Mouse (Mus musculus) thymus, postnatal 14 days (tissue): ENCODE measurements around the gene R3hdml.
A peak's percentile ranks its signal among the peaks of the same experiment; 100 is the strongest.

Experiments used
- DNase-seq: peaks from one replicate; pipeline ENCODE4 v3.0.0; 2021

The R3hdml gene

GRCm38 (mm10) chr2:163480191-163480825 is 11.8 kb upstream of the R3hdml start:
- no peak for DNase-seq

GRCm38 (mm10) chr2:163481539-163482029 is 10.5 kb upstream of the R3hdml start:
- DNase-seq: no peak

- DNase-seq: no peak
Observed at GRCm38 (mm10) chr2:163487360-163487759, 4.8 kb upstream of the R3hdml start.

- no peak for DNase-seq
Observed at GRCm38 (mm10) chr2:163489725-163490291, 2.3 kb upstream of the R3hdml start.

- no peak for DNase-seq
Observed at GRCm38 (mm10) chr2:163490656-163491055, 1.5 kb upstream of the R3hdml start.

GRCm38 (mm10) chr2:163491351-163491750 is 767 bp upstream of the R3hdml start:
- DNase-seq: no peak

- no peak for DNase-seq
Observed at GRCm38 (mm10) chr2:163493031-163493430, 913 bp downstream of the R3hdml start.

GRCm38 (mm10) chr2:163493976-163494375 is 1.9 kb downstream of the R3hdml start:
- DNase-seq: no peak

GRCm38 (mm10) chr2:163494456-163494855 is 2.3 kb downstream of the R3hdml start:
- no peak for DNase-seq

- no peak for DNase-seq
Observed at GRCm38 (mm10) chr2:163502219-163502618, 10.1 kb downstream of the R3hdml start.

- DNase-seq: no peak
Observed at GRCm38 (mm10) chr2:163503191-163503590, 11.1 kb downstream of the R3hdml start.

- DNase-seq: no peak
Observed at GRCm38 (mm10) chr2:163506300-163507004, 14.3 kb downstream of the R3hdml start, which contains the start of gene Hnf4a. Gene Hnf4a, plus strand, starts transcription at chr2:163506808.

- DNase-seq: no peak
Observed at GRCm38 (mm10) chr2:163525761-163526243, 33.7 kb downstream of the R3hdml start.

GRCm38 (mm10) chr2:163527497-163527896 is 35.4 kb downstream of the R3hdml start:
- no peak for DNase-seq

GRCm38 (mm10) chr2:163530418-163530817 is 38.3 kb downstream of the R3hdml start:
- no peak for DNase-seq

- peak; percentile 84 for DNase-seq
Observed at GRCm38 (mm10) chr2:163531917-163532316, 39.8 kb downstream of the R3hdml start.

GRCm38 (mm10) chr2:163533226-163533625 is 41.1 kb downstream of the R3hdml start:
- no peak for DNase-seq

- DNase-seq: peak; percentile 88
Observed at GRCm38 (mm10) chr2:163534958-163535524, 42.9 kb downstream of the R3hdml start.

GRCm38 (mm10) chr2:163537443-163537842 is 45.3 kb downstream of the R3hdml start:
- no peak for DNase-seq

GRCm38 (mm10) chr2:163538410-163538809 is 46.3 kb downstream of the R3hdml start:
- DNase-seq: no peak

- no peak for DNase-seq
Observed at GRCm38 (mm10) chr2:163539321-163540040, 47.4 kb downstream of the R3hdml start.

GRCm38 (mm10) chr2:163540231-163541117 is 48.4 kb downstream of the R3hdml start:
- no peak for DNase-seq
